Mouse (Mus musculus) brain, embryonic 14.5 days (tissue): Measurements from ENCODE around the gene 0610030E20Rik. TPM values are rescaled to one million over a fixed set of nuclear protein-coding genes. Genes with fewer than 3 reads are reported as not detected.
A peak's percentile ranks its signal among the peaks of the same experiment; 100 is the strongest.

Experiments
- DNase-seq: peaks from one replicate; pipeline ENCODE4 v3.0.0-alpha.2; 2011; ENCODE audit warnings: low read depth
- CTCF ChIP-seq: fragments of 200-500 bp; IDR thresholded peaks from 2 replicates; pipeline ENCODE4 v1.5.1; 2012; ENCODE audit warnings: inconsistent platforms, mild to moderate bottlenecking, moderate library complexity, borderline replicate concordance; ENCODE audit not compliant: insufficient read depth, insufficient read length; ENCODE audit errors: extremely low read depth
- POLR2A ChIP-seq: fragments of 200-500 bp; IDR thresholded peaks from 2 replicates; pipeline ENCODE4 v1.6.1; 2012; ENCODE audit warnings: mild to moderate bottlenecking, inconsistent platforms, borderline replicate concordance; ENCODE audit not compliant: poor library complexity, insufficient read depth, insufficient read length, severe bottlenecking; ENCODE audit errors: extremely low read depth
- polyA plus RNA-seq: library from polyadenylated mRNA; depleted of rRNA; stranded (reverse); fragments of >200 nt; gene quantifications from 2 replicates; pipeline ENCODE4 v1.2.3, GENCODE M21; 2012

0610030E20Rik gene
- polyA plus RNA-seq, 1 experiment = 20.8 TPM

DNA sequence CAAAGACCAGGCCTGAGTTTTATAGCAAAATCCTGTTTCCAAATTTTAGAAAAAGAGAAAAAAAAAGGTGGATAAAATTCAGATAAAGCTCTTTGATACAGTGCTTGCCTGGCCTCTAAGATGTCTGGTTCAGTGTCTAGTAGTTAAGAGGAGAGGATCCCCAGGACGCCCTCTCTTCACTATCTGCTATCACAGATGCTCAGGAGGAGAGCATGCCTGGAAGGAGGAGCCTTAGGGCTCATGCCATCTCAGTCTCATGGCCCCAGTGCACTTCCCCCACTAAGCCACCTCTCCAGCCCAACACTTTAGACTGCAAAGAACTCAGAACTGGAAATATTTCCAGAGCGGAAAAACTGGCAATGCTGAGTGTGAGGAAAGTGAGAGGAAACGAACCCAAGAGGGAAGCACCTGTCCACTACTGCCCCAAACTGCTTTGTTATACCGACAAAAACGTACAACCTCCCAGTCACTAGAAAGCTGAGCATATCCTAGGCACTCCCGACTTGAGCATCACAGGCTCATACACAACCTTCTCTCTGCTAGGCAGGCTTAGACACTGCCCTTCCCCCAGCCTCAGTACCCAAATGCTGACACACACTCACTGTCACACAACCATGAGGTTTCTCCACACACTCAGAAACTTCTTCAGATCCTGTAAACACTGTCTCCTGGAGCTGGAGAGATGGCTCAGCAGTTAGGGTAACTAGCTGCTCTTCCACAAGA, 23.2 kb upstream of the 0610030E20Rik start:
- TF ChIP-seq POLR2A (no peak), CTCF (no peak)
- no peak for DNase-seq

DNA sequence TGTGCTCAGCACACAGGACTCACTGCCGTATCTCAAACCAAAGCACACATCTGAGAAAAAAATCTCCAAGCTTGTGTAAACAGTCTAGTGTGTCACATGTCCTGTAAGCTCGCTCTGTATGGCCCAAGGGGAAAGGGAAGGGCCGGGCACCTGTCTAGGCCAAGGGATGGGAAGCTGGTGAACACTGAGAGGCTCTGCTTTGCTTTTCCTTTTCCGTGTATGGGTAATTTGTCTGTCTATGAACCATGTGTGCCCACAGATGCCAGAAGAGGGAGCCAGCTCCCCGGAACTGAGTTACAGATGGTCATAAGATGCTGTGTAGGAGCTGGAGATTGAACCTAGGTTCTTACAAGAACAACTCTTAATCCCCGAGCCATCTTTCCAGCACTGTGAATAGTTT, 20.8 kb upstream of the 0610030E20Rik start:
- peak; percentile 45 for DNase-seq
- TF ChIP-seq CTCF (peak; percentile 36; the same call in 1 of the 2 replicates), POLR2A (no peak)

DNA sequence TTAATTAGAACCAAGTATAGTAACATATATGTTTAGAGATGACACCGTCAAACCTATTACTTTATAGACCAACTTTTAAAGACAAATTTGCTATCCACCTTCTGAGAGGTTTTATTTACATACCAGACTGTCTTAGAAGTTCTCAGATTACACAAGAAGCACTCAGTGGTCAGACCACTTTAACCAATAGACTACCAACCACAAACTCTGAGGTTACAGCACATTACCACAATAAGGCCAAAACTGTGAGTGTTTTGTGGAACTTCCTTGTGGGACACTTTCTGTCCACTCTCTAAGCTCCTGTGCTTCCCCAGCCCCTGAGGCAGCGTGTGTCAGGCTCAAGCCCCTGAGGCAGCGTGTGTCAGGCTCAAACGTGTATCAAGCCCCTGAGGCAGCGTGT, 18.1 kb upstream of the 0610030E20Rik start:
- no peak for DNase-seq
- no peak for TF ChIP-seq POLR2A
- no peak for TF ChIP-seq CTCF

DNA sequence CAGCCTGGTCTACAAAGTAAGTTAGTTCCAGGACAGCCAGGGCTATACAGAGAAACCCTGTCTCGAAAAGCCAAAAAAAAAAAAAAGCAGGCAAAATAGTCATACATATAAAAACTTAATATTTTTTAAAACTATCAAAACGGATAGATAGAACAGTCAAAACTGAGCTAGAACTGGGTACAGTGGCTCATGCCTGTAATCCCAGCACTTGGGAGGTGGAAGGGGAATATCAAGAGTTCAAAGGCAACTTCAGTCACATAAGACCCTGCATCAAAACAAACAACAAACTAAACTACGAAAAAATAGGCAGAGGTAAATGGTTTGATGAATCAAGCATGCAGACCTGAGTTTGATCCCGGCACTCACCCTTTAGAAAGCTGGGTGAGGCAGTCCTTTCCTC, 17.0 kb upstream of the 0610030E20Rik start:
- TF ChIP-seq CTCF = no peak
- no peak for DNase-seq

DNA sequence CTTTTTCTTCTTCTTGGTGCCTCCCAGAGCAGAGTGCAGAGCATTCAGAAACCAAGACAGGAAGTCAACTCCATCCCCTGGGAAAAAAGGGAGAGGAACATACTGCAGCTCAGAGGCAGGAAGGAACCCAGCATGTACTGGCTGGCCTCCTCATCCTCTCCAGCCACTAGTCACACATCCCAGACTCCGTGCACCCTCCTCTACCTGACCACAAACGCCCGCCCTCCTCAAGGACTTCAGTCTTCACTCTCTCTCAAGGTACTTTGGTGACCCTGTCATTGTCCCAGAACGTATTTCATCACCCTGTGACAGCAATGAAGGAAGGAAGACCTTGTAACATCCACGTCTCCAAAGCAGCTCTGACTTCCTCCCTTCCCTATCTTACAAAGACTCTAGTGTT, 14.0 kb upstream of the 0610030E20Rik start:
- TF ChIP-seq POLR2A (no peak), CTCF (no peak)
- DNase-seq = no peak

DNA sequence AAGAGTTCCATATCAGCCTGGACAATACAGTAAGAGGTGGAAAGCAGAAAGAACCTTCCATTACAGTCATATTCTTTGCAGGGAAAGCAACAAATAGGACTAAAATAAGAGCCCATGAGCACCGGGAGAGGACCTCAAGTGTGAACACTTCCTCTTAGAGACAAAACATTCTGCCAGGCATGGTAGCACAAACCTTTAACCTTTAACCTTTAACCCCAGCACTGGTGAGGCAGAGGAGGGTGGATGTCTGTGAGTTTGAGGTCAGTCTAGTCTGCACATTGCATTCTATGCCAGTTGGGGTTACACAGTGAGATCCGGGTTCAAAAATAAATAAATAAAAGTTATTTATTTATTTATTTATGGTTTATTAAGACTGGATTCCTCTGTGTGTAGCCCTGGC, 6.6 kb upstream of the 0610030E20Rik start:
- no peak for TF ChIP-seq POLR2A
- TF ChIP-seq CTCF = no peak
- DNase-seq = no peak

DNA sequence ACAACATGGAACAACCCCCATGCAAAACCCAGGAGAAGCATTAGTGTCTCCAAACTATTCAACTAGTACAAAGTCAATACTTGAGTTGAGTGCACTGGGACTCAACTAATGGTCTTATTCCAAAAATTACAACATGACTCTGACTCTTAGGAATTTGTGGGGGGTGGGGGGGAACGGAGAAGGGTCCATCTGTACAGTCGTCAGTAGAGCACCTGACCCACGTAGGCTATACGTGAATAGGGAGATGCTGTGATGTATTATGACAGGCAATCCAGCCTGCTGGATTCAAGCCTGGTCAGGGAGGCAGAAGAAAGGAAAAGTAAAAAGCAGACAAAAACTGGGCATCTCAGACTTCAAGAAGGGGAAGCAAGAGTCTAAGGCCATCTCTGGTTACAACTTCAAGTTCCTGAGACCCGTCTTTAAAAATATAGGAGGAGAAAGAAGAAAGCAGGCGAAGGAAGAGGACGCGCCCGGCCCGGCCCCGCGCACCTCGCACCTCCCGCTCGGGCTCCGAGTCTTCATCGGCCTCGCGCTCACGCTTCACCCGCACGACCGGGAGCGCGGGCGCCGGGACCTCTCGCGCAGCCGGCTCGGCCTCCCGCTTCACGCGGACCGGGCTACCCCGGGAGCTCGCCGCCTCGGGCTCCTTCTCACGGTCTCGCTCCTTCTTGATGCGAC, 2.6 kb upstream of the 0610030E20Rik start:
- no peak for TF ChIP-seq CTCF
- TF ChIP-seq POLR2A = no peak
- no peak for DNase-seq

DNA sequence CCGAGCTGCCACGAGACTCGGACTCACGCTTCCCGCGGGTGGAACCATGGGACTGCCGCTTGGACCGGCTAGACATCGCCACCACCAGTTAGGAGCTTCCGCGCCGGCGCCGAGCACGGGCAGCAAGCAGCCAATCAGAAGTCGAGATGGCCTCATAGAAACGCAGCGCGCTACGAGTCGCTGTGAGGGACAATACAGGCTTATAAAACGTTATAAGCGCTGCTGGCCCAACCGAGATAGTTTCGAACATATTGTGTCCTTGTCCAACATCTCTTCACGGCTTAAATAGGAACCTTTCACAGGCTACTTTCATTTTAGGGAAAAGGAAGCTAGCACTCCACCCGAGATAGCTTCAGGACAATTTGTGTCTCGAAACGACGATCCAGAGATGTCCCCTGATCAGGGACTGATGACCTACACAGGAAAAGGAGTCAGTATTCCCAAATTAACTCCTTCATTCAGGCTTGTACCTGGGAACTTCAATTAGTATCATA, 2.0 kb upstream of the 0610030E20Rik start, which contains the start of gene Usp39:
Usp39 (minus strand) TSS at position 111 of the 494 bp plus-strand sequence.
- TF ChIP-seq CTCF (no peak), POLR2A (no peak; the same call in 1 of the 2 replicates)
- peak; percentile 98 for DNase-seq

DNA sequence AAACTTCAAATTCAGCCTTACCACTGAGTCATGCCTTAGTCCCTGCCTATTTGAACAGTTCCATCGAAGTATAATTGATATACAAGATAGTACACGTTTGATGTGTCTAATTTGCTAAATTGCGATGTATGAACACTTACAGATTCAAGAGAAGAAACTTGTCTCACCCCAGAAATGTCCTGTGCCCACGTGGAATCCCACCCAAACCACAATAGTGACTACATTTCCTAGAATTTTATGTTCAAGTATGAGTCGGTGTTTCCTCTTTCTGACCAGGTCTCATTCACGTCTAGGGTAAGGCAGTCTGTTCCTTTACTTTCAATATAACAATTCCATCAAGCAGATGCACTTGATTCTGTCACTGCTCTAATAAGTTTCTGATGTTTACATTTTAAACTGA, 1.5 kb upstream of the 0610030E20Rik start:
- TF ChIP-seq POLR2A (no peak), CTCF (no peak)
- DNase-seq = no peak

DNA sequence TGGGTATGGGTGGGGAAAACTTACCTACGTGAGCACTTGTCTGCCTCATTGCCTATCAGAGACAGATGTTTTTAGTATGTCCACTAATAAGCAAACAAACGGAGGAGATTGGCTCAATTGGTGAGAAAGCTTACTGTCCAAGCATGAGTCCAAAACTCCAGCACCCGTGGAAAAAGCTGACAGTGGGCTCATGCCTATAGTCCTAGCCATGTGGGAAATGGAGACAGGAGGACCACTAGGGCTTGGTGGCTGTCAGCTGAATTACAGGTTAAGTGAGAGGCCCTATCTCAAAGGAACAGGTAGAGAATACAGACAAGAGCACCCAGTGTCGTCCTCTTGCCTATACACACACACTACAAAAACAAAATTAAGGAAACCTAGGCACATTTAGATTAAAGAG, 856 bp upstream of the 0610030E20Rik start:
- no peak for TF ChIP-seq CTCF
- no peak for DNase-seq

DNA sequence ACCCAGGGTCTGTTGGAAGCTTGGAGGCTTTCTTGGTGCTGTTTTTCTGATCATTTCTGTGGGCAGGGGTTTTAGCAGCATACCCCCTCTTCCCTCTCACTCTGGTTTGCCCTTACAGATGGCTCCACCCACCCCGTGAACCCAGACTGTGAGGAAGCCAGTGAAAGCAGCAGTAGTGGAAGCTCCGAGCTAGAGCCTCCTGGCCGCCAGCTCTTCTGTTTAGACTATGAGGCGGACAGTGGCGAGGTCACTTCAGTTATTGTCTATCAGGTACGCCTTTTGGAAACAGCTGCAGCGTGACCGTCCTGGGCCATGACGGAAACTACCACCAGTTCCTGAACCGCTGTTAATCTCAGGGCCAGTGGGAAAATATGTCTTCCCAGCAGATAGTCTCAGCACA, 1.3 kb downstream of the 0610030E20Rik start:
- no peak for DNase-seq
- no peak for TF ChIP-seq CTCF
- TF ChIP-seq POLR2A = no peak

DNA sequence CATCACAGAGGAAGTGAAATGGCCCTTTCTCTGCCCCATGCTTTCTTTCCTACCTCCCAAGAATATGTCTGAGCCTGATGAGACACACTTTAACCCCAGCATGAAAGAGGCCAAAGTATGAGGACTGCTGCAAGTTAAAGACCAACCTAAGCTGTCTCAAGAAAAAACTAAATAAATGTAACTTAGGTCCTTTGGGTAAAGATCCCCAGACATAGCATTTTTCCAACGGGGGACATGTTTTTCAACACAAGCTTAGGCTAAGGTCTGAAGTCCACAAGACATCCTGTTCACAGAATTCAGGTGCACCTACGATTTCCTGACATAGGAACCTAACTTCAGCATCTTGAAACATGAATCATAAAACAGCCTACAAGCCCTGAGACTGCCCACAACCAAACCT, 3.1 kb downstream of the 0610030E20Rik start:
- no peak for TF ChIP-seq CTCF

DNA sequence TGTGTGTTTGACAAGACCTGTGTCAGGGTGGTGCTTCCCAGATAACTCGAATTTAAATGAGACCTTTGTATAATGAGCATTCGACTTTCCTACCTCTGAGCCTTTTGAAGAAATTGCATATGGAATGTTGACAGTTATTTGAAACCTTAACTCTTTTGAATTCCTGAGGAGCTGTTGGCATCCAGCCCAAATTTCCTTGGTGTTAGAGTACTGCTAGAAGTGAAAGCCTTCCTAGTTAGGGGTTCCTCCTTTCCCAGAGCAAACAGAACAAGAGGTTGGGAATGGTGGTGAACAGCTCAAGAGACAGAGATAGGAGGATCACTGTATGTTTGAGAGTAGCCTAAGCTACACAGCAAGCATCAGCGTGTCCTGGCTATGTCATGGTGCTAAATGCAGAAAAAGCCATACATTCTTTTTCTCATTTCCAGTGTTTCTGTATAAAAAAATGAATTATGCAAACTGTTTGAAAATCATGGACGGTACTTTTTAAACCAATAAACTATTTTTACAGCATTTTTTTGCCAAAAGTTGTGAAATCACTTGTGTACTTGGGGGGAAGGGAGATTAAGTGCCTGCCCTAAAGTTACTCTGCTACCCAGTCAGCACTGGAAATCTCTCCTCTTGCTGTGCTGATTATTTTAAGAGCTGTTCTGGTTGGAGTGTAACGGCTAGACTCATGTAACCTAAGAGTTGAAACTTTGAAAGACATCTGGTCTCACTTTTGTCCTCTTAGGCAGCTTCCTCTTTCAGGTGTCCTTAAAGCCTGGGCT, 5.7 kb downstream of the 0610030E20Rik start:
- DNase-seq = no peak
- TF ChIP-seq CTCF (no peak), POLR2A (no peak)

More for the DNA sequence above, 3.1 kb downstream of the 0610030E20Rik start:
- DNase-seq = no peak
